Mouse (Mus musculus) forebrain, embryonic 11.5 days (tissue): ENCODE measurements around the gene Wdr76. TPM values are rescaled to one million over a fixed set of nuclear protein-coding genes. Genes with fewer than 3 reads are reported as not detected.
A peak's percentile ranks its signal among the peaks of the same experiment; 100 is the strongest.

Experiments used
- ATAC-seq: fragments of 200-750 bp; cut with Nextera tagmentation; replicated peaks from 2 replicates; pipeline ENCODE4 v1.8.0; 2017; ENCODE audit warnings: moderate TSS enrichment; ENCODE audit not compliant: low FRiP score
- DNase-seq: peaks from one replicate; pipeline ENCODE4 v3.0.0-alpha.2; 2017; ENCODE audit warnings: low spot score
- H3K27ac ChIP-seq: fragments of 300-500 bp; sonication (generic); 2 replicates; pipeline ENCODE4 v1.5.1; 2014; ENCODE audit warnings: low read depth, low read length
- H3K27me3 ChIP-seq: fragments of 300-500 bp; sonication (generic); 2 replicates; pipeline ENCODE4 v1.6.1; 2014; ENCODE audit warnings: mild to moderate bottlenecking, low read length, mixed read lengths; ENCODE audit not compliant: control insufficient read depth, insufficient read depth
- H3K36me3 ChIP-seq: fragments of 300-500 bp; sonication (generic); 2 replicates; pipeline ENCODE4 v1.6.1; 2014; ENCODE audit warnings: mild to moderate bottlenecking, low read length, moderate library complexity, mixed read lengths; ENCODE audit not compliant: control insufficient read depth, insufficient read depth
- H3K4me1 ChIP-seq: fragments of 300-500 bp; sonication (generic); replicated peaks from 2 replicates; pipeline ENCODE4 v1.6.1; 2014; ENCODE audit warnings: low read length, mixed read lengths; ENCODE audit not compliant: control insufficient read depth, insufficient read depth
- H3K4me2 ChIP-seq: fragments of 300-500 bp; sonication (generic); 2 replicates; pipeline ENCODE4 v1.6.1; 2014; ENCODE audit warnings: low read depth, mild to moderate bottlenecking, low read length, moderate library complexity, mixed read lengths; ENCODE audit not compliant: severe bottlenecking
- H3K4me3 ChIP-seq: fragments of 300-500 bp; sonication (generic); 2 replicates; pipeline ENCODE4 v1.5.1; 2014; ENCODE audit warnings: low read depth, low read length
- H3K9ac ChIP-seq: fragments of 300-500 bp; sonication (generic); 2 replicates; pipeline ENCODE4 v1.6.1; 2014; ENCODE audit warnings: low read length
- H3K9me3 ChIP-seq: fragments of 300-500 bp; sonication (generic); 2 replicates; pipeline ENCODE4 v1.6.1; 2016; ENCODE audit warnings: low read length, mixed read lengths; ENCODE audit not compliant: control insufficient read depth
- WGBS: fragments of 180-500 bp; shearing (Covaris S2); extraction: QIAGEN DNeasy Blood & Tissue Kit; methylation state at CpG from one replicate; pipeline ENCODE4 v1.1.7; 2014; 5-methylcytosine and 5-hydroxymethylcytosine counted together
- polyA plus RNA-seq: library from polyadenylated mRNA; unstranded; fragments of >200 nt; fragmentation: Nextera tagmentation; extraction: Ambion mirVana; gene quantifications from 2 replicates; pipeline ENCODE4 v1.2.1, GENCODE M21; 2014

The Wdr76 gene
- polyA plus RNA-seq, 1 experiment from 2014 or later, result 18.7 TPM

DNA sequence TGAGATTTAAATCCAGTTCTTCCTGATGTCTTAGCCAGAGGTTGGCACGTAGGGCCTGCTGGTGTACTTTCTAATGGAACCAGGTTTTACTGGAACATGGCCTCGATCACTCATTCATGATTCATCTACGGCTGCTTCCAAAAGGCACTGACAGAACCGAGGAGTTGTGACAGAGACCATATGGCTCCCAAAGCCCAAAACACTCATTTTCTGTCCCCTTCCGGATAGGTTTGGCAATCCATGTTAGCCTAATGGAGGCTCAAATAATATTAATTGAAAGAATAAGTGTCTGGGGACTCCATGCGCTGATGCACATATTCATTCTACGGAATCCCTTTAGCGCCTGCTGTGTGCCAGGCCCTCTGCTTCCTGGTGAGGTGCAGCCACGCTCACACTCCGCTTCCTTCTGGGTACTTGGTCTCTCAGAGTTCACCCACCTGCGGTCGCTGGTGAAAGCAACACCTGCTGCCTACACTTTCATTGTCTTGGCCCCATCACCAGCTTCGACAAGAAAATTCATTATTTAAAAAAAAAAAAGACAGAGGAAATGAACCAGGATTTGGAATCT is 76.4 kb downstream of the Wdr76 start:
- DNase-seq, result no peak
- no peak overlapping the region for H3K4me2 ChIP-seq
- no peaks in the 10 kb centered on the region for H3K36me3 ChIP-seq
- no peak overlapping the region for H3K27ac ChIP-seq
- no peak for ATAC-seq
- no peaks in the 10 kb centered on the region for H3K27me3 ChIP-seq
- no peak overlapping the region for H3K9ac ChIP-seq
- H3K4me3 ChIP-seq, result no peak overlapping the region
- no peaks in the 10 kb centered on the region; the same call in 1 of the 2 replicates for H3K4me1 ChIP-seq
- WGBS, result 86% methylated on average over 13 of the region's 13 CpGs
- H3K9me3 ChIP-seq, result no peaks in the 10 kb centered on the region

DNA sequence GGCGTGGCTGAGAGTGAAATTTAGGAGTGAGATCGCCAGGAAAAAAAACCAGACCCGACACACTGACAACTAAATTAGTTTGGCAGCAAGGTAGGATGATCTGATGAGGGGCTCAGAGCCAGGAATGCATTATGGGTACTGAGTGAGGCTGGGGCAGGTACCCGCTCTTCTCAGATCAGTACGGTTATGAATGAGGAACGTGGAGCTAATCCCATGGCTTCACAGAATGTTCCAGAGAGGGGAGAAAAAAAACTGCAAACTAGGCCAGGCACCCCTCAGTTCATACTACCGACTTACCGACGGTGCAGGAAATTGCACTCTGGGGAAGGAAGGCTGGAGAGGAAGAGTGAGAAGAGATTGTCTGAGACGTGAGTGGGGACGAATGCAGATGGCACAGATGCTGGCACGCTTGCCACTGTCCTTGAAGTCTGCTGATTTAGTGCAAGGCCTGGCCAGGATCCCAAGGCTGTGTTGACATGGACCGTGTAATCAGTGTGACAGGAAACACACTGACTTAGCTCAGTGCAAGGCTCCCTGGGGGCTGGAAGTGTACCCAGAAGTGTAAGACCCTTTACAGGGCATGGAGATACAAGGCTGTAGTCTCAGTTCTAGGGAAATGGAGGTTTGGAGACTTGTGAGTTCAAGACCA is 77.1 kb downstream of the Wdr76 start:
- ATAC-seq (no peak), DNase-seq (no peak)
- H3K9ac ChIP-seq, result no peak overlapping the region
- H3K4me3 ChIP-seq, result no peak overlapping the region
- no peaks in the 10 kb centered on the region for H3K9me3 ChIP-seq
- H3K36me3 ChIP-seq, result no peaks in the 10 kb centered on the region
- H3K4me2 ChIP-seq, result no peak overlapping the region
- no peak overlapping the region for H3K27ac ChIP-seq
- WGBS, result 83% methylated on average over 13 of the region's 13 CpGs
- H3K4me1 ChIP-seq, result peaks cover 6% of the 10 kb centered on the region; the same call in 1 of the 2 replicates
- no peaks in the 10 kb centered on the region for H3K27me3 ChIP-seq

DNA sequence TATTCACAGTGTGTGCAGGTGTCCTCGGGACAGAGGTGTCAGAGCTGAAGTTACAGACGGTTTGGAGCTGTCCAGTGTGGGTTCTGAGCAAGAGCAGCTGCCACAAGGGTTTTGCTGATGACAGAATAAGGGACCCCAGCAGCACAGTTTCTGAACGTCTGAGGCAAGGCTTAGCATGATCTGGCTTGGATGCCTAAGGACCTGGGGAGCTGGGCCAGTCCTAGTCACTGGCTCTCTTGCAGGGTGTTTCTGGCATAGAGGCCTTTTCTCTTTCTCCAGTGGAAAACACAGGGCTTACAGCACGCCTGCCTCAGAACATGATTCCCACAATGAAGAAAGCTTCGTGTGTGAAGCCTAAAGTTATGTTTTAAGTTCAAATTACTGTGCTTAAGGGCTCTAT is 78.2 kb downstream of the Wdr76 start:
- no peaks in the 10 kb centered on the region for H3K36me3 ChIP-seq
- no peaks in the 10 kb centered on the region for H3K27me3 ChIP-seq
- ATAC-seq (no peak), DNase-seq (no peak)
- no peak overlapping the region for H3K27ac ChIP-seq
- H3K4me3 ChIP-seq, result no peak overlapping the region
- 76% methylated on average over 5 of the region's 5 CpGs for WGBS
- H3K4me2 ChIP-seq, result no peak overlapping the region
- no peaks in the 10 kb centered on the region for H3K9me3 ChIP-seq
- H3K9ac ChIP-seq, result no peak overlapping the region
- peaks cover 8% of the 10 kb centered on the region; the same call in 1 of the 2 replicates for H3K4me1 ChIP-seq

DNA sequence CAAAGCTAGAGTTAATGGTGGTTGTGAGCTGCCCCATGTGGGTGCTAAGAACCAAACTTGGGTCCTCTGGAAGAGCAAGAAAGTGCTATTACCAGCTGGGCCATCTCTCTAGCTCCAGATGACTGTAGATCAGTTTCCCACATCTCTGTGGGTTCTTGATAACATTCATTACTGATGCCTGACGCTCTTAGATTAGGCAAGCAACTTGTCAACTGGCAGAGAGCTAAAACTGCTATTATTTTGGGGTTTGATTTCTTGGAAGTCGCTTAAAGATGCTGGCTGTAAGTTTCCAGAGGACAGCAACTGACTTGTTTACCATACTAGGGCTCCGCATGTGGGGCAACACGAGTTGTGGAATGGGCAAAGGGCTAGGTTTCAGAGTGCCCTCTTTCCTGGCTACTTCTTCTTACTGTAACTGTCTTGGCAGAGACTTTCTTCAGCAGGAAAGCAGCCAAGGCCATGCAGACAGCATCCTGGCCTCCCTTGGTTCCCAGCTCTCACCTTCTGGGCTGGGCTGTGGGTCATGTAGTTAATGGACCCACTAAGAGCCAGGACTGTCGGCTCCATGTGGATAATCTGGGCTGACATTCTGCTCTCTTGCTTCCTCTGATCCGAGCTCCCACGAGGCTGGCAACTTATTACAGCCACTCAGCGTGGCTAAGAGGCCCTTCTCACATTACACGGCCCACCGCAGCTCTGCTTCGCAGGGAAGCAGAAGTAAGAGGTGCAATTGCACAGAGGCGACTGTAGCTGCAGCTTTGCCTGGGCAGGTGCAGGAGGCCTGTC is 81.2 kb downstream of the Wdr76 start:
- DNase-seq (peak; percentile 56), ATAC-seq (peak; percentile 33)
- H3K4me2 ChIP-seq, result no peak overlapping the region
- H3K36me3 ChIP-seq, result no peaks in the 10 kb centered on the region
- peaks cover 8% of the 10 kb centered on the region; the same call in 1 of the 2 replicates for H3K4me1 ChIP-seq
- 0 out of 2 replicates have a peak overlapping the region, but pooled peaks have one; percentile 3 for H3K9ac ChIP-seq
- WGBS, result 29% methylated on average over 12 of the region's 12 CpGs
- H3K27me3 ChIP-seq, result no peaks in the 10 kb centered on the region
- H3K27ac ChIP-seq, result no peak overlapping the region
- H3K4me3 ChIP-seq, result no peak overlapping the region
- no peaks in the 10 kb centered on the region for H3K9me3 ChIP-seq

DNA sequence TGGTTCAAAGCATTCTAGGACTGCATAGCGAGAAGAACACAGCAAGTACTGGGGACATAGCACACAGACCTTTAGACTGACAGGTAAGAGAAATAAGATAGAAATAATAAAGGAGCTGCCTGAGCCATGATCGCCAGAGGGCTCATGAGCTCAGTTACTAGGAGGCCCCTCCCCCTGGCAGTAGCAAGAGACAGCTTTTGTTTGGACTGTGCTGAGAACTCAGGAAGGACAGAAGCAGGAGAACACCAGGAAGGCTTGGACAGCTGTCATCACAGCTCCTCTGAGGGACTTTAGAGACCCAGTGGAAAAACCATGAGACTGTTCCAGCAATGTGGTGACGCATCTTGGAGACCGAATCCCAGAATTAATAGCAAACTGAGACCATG is 81.8 kb downstream of the Wdr76 start:
- Histone ChIP-seq H3K27me3 (no peaks in the 10 kb centered on the region), H3K27ac (0 out of 2 replicates have a peak overlapping the region, but pooled peaks have one; percentile 1), H3K9me3 (no peaks in the 10 kb centered on the region), H3K36me3 (no peaks in the 10 kb centered on the region), H3K9ac (0 out of 2 replicates have a peak overlapping the region, but pooled peaks have one; percentile 20), H3K4me3 (no peak overlapping the region), H3K4me2 (no peak overlapping the region), H3K4me1 (peaks cover 8% of the 10 kb centered on the region; the same call in 1 of the 2 replicates)
- 45% methylated on average over 4 of the region's 4 CpGs for WGBS
- peak; percentile 58 for DNase-seq
- ATAC-seq, result peak; percentile 67

DNA sequence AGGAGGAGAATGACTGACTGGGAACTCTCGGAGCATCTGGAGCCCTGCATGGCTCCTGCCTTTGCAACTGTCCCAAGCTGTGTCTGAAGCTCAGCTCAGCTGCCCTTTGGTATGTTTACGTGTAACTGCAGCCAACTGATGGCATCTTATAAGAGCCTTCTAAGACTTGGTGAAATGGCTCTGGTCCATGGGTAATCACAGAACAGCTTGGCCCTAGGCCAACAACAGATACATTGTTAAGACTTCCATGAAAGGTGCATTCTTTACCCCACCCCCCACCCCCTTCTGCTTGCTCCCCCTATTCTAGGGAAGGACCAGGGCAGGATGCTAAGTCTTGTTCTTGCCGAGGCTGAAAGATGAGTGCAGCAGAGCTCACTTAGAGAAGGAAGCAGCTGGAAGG is 87.6 kb downstream of the Wdr76 start:
- Histone ChIP-seq H3K9me3 (no peaks in the 10 kb centered on the region), H3K4me2 (no peak overlapping the region), H3K27me3 (no peaks in the 10 kb centered on the region), H3K36me3 (no peaks in the 10 kb centered on the region), H3K4me3 (no peak overlapping the region), H3K27ac (no peak overlapping the region), H3K9ac (no peak overlapping the region), H3K4me1 (no peaks in the 10 kb centered on the region)
- ATAC-seq (no peak), DNase-seq (no peak)
- WGBS, result 67% methylated on average over 3 of the region's 3 CpGs

Other genes with a start within 250 kb of the Wdr76 start
- gene Trp53bp1, start 235.3 kb upstream of the Wdr76 start, polyA plus RNA-seq, result 152 and 169 TPM in 2 replicates
- gene Map1a, start 217.1 kb upstream of the Wdr76 start, polyA plus RNA-seq, result 16.2 and 18.1 TPM in 2 replicates
- gene Ppip5k1, start 151.3 kb upstream of the Wdr76 start, polyA plus RNA-seq, result 10.7 and 11.7 TPM in 2 replicates
- 3.0 and 3.6 TPM in 2 replicates for gene Ckmt1, start 149.0 kb upstream of the Wdr76 start, polyA plus RNA-seq
- not detected in 2 replicates for gene Strc, start 119.6 kb upstream of the Wdr76 start, polyA plus RNA-seq
- 407 and 435 TPM in 2 replicates for gene Pdia3, start 92.9 kb upstream of the Wdr76 start, polyA plus RNA-seq
- 2.2 and 2.4 TPM in 2 replicates for gene Catsper2, start 92.9 kb upstream of the Wdr76 start, polyA plus RNA-seq
- gene Ell3, start 62.4 kb upstream of the Wdr76 start, polyA plus RNA-seq, result 2.7 and 3.2 TPM in 2 replicates
- 431 and 446 TPM in 2 replicates for gene Serf2, start 57.5 kb upstream of the Wdr76 start, polyA plus RNA-seq
- gene Hypk, start 53.4 kb upstream of the Wdr76 start, polyA plus RNA-seq, result 106 and 123 TPM in 2 replicates
- gene Serinc4, start 49.9 kb upstream of the Wdr76 start, polyA plus RNA-seq, result 0.49 and 1.1 TPM in 2 replicates
- 62.6 and 64.1 TPM in 2 replicates for gene Mfap1b, start 32.7 kb upstream of the Wdr76 start, polyA plus RNA-seq
- 30.3 and 33.7 TPM in 2 replicates for gene Mfap1a, start 58 bp upstream of the Wdr76 start, polyA plus RNA-seq